8 mouse cellular contexts compared by ENCODE assay signal in the genomic region with DNA sequence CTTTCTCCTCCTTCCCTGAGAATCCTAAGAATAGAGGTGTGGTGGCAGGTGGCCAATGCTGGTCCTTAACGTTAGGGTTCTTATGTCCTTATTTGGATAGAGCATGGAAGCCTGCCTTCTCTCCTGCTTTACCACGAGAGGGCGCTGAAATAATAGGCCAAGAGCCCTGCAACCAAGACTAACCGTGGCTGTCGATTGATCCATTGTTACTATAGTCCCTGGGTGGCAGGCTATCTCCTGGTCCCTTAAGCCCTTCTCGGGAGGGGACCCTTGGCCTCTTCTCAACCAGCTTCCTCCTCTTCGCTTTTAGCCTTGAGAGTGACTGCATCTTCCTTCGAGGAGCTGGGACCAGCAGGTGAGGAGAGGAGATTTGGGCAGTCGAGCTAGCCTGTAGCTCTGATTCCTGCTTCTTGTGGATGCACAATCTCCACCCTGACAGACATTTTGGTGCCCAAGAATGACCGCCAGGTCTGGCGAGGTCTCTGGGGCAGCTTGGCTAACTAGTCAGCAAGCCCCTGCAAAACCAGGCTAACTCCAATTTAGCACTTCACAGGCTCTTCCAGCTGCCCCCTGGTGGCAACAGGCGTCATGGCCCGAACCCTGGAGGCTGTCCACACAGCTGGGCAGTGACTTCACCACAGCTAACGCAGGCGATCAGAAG. TPM values are rescaled to one million over a fixed set of nuclear protein-coding genes. Genes with fewer than 3 reads are reported as not detected.
DNase-seq lines count a peak whose midpoint lies in the region; ATAC-seq and TF ChIP-seq lines count a peak whose summit lies in the region.

No protein-coding gene starts in this region.

- H3K4me1 ChIP-seq in cortical plate, adult 2 months (ENCODE audit: control insufficient read depth, insufficient read depth, low read length): 0 out of 2 replicates have a peak, but pooled peaks cover 3% of the 10 kb centered on the region

- TF ChIP-seq POLR2A in cortical plate, adult 2 months (IDR thresholded peaks at IDR 0.05; ENCODE audit: extremely low read depth, insufficient read depth, low read length): no peak

- peak; percentile 80 for DNase-seq in adipocyte (ENCODE audit: low spot score)
- DNase-seq in gastrocnemius, adult 8-10 months (ENCODE audit: low spot score in 2 of 2): peak; percentile 69 to 72
- peak; percentile 46 for DNase-seq in hindlimb bud, embryonic 11.5 days (ENCODE audit: extremely low spot score, low read depth, low spot score)
- peak; percentile 60 to 79 for DNase-seq in left cerebral cortex, adult 2 months (ENCODE audit: extremely low spot score in 1 of 2, low spot score in 2 of 2)
- DNase-seq in right cerebral cortex, adult 18-20 months: peak; percentile 73
- peak; percentile 82 for DNase-seq in urinary bladder, postnatal 14 days (ENCODE audit: low spot score)

- intact Hi-C loops in left cerebral cortex, adult 2 months (cut with DNase I): loop anchor here (1.0 to 2.0 kb wide), 3 partner anchors 92 to 211 kb away; no protein-coding TSS in a partner anchor

- H3K4me3 ChIP-seq in cortical plate, adult 2 months (ENCODE audit: insufficient read depth, low read length): no peak overlapping the region
- H3K4me3 ChIP-seq in left cerebral cortex, adult 2 months: no peak overlapping the region

- TF ChIP-seq CTCF in cortical plate, adult 2 months (IDR thresholded peaks at IDR 0.05; ENCODE audit: extremely low read depth, insufficient read depth, low read length): peak; percentile 79
- peak; percentile 67 for TF ChIP-seq CTCF in left cerebral cortex, adult 2 months (IDR thresholded peaks at IDR 0.05)

- no peak overlapping the region for H3K27ac ChIP-seq in cortical plate, adult 2 months (ENCODE audit: insufficient read depth, low read length)
- H3K27ac ChIP-seq in left cerebral cortex, adult 2 months: no peak overlapping the region

- peak; percentile 94 for ATAC-seq in megakaryocyte, adult 5-6 weeks (ENCODE audit: poor library complexity, severe bottlenecking)

RNA-seq across cellular contexts. Expression of a gene that starts 40.6 kb away (rescaled TPM):
- 26.7 and 28.2 TPM in 2 replicates for polyA plus RNA-seq in cortical plate, adult 2 months (2012; rRNA removed)
- total RNA-seq in gastrocnemius, adult 8-10 months (2022): 1 to 10 TPM; 4.3 to 9.8 (median 6.8) TPM
- total RNA-seq in left cerebral cortex, adult 2 months (2021): 10 to 100 TPM; 19.9 to 26.1 TPM
- total RNA-seq in megakaryocyte, adult 5-6 weeks (2015): 51.2 and 57.6 TPM in 2 replicates
- total RNA-seq in megakaryocyte, adult 5-6 weeks (2017): 30.9 and 40.7 TPM in 2 replicates

RNA-seq across cellular contexts. Expression of a gene that starts 58.0 kb away (rescaled TPM):
- polyA plus RNA-seq in cortical plate, adult 2 months (2012; rRNA removed): 0.94 and 1.0 TPM in 2 replicates
- 1 to 10 TPM in 1 of 4 experiments, under 1 TPM in 3; 0.44 to 1.1 (median 0.65) TPM for total RNA-seq in gastrocnemius, adult 8-10 months (2022)
- total RNA-seq in left cerebral cortex, adult 2 months (2021): under 1 TPM; 0.51 to 0.59 TPM
- 29.2 and 32.2 TPM in 2 replicates for total RNA-seq in megakaryocyte, adult 5-6 weeks (2015)
- 27.4 and 28.2 TPM in 2 replicates for total RNA-seq in megakaryocyte, adult 5-6 weeks (2017)

Comparison
In these comparisons a context has a peak if more than half of its experiments do, and no peak if none do; other contexts are left out.
1. RNA of a gene that starts 58.0 kb away (total RNA-seq): 27.4 to 32.2 TPM in megakaryocyte, adult 5-6 weeks; 0.44 to 1.1 TPM in gastrocnemius, adult 8-10 months and 0.51 to 0.59 TPM in left cerebral cortex, adult 2 months; every median in the first group is over 10 times any median in the second.
2. Peak in every context shown above with its lines, with median percentiles within 50 percentile points of each other: DNase-seq.